17 mouse cellular contexts compared by ENCODE assay signal in genomic region chr17:31874691-31875090, GRCm38 (mm10). TPM values are rescaled to one million over a fixed set of nuclear protein-coding genes. Genes with fewer than 3 reads are reported as not detected.
DNase-seq lines count a peak whose midpoint lies in the region; ATAC-seq lines count a peak whose summit lies in the region.
"Had no signal": no experiment of that assay in that cellular context is flagged by ENCODE, and none has a peak within 500 bp of the region (broad histone marks: within the 10 kb centered on the region; RNA-seq: fewer than 3 reads in every experiment).

No protein-coding gene starts in this region.

- DNase-seq in forebrain, embryonic 11.5 days (ENCODE audit: low spot score), result peak; percentile 46
- no peak for DNase-seq in forebrain, embryonic 14.5 days (ENCODE audit: low spot score)
- DNase-seq in hindbrain, embryonic 11.5 days (ENCODE audit: low spot score), result no peak
- DNase-seq in ovary, postnatal 36 days (ENCODE audit: low spot score), result peak; percentile 3
- DNase-seq in ovary, adult 18-20 months (ENCODE audit: low spot score), result no peak
- peak; percentile 1 for DNase-seq in urinary bladder, postnatal 14 days (ENCODE audit: low spot score)
- DNase-seq: cerebellum, adult 18-20 months; cerebellum, postnatal 36 days; forebrain, postnatal 0 days; left cerebral cortex, postnatal 4 days; liver, embryonic 13.5 days; right cerebral cortex, postnatal 25 days had no signal

- no peaks in the 10 kb centered on the region for H3K27me3 ChIP-seq in forebrain, embryonic 11.5 days (ENCODE audit: control insufficient read depth, insufficient read depth, low read length)
- H3K27me3 ChIP-seq in forebrain, embryonic 14.5 days (replicated peaks; ENCODE audit: control insufficient read depth, insufficient read depth, low read length), result no peaks in the 10 kb centered on the region
- H3K27me3 ChIP-seq in hindbrain, embryonic 11.5 days (ENCODE audit: control insufficient read depth, insufficient read depth, low read length), result no peaks in the 10 kb centered on the region
- H3K27me3 ChIP-seq in hindbrain, embryonic 13.5 days, result no peaks in the 10 kb centered on the region
- H3K27me3 ChIP-seq: hindbrain, embryonic 12.5 days; kidney, embryonic 15.5 days; liver, embryonic 13.5 days; neural tube, embryonic 13.5 days had no signal

- H3K4me1 ChIP-seq in forebrain, embryonic 11.5 days (replicated peaks; ENCODE audit: control insufficient read depth, insufficient read depth, low read length), result 0 out of 2 replicates have a peak, but pooled peaks cover 8% of the 10 kb centered on the region
- H3K4me1 ChIP-seq in forebrain, embryonic 14.5 days (ENCODE audit: control insufficient read depth, insufficient read depth, low read length), result peaks cover 6% of the 10 kb centered on the region; the same call in 1 of the 2 replicates
- no peaks in the 10 kb centered on the region; the same call in 1 of the 2 replicates for H3K4me1 ChIP-seq in hindbrain, embryonic 11.5 days (replicated peaks; ENCODE audit: control insufficient read depth, insufficient read depth, low read length)
- peaks cover 31% of the 10 kb centered on the region for H3K4me1 ChIP-seq in hindbrain, embryonic 13.5 days (replicated peaks)

- no peak for ATAC-seq in forebrain, embryonic 11.5 days (replicated peaks; ENCODE audit: low FRiP score)
- no peak for ATAC-seq in forebrain, embryonic 14.5 days
- no peak for ATAC-seq in hindbrain, embryonic 11.5 days (ENCODE audit: low FRiP score)
- no peak for ATAC-seq in hindbrain, embryonic 13.5 days (ENCODE audit: low FRiP score)
- ATAC-seq: forebrain, postnatal 0 days; intestine, embryonic 16.5 days had no signal

- no peak overlapping the region for H3K4me2 ChIP-seq in forebrain, embryonic 11.5 days (ENCODE audit: low read depth, low read length, severe bottlenecking)
- H3K4me2 ChIP-seq in forebrain, embryonic 14.5 days (ENCODE audit: low read length), result no peak overlapping the region
- H3K4me2 ChIP-seq in hindbrain, embryonic 11.5 days (replicated peaks; ENCODE audit: low read depth, low read length), result no peak overlapping the region
- no peak overlapping the region for H3K4me2 ChIP-seq in hindbrain, embryonic 13.5 days
- H3K4me2 ChIP-seq: hindbrain, embryonic 12.5 days; kidney, embryonic 15.5 days; liver, embryonic 13.5 days; neural tube, embryonic 13.5 days had no signal

- no peaks in the 10 kb centered on the region for H3K9me3 ChIP-seq in forebrain, embryonic 11.5 days (ENCODE audit: control insufficient read depth, low read length)
- no peaks in the 10 kb centered on the region for H3K9me3 ChIP-seq in forebrain, embryonic 14.5 days (replicated peaks; ENCODE audit: control insufficient read depth, low read length)
- H3K9me3 ChIP-seq in hindbrain, embryonic 11.5 days (ENCODE audit: control insufficient read depth, low read length), result no peaks in the 10 kb centered on the region
- no peaks in the 10 kb centered on the region for H3K9me3 ChIP-seq in hindbrain, embryonic 13.5 days
- H3K9me3 ChIP-seq: hindbrain, embryonic 12.5 days; kidney, embryonic 15.5 days; liver, embryonic 13.5 days; neural tube, embryonic 13.5 days had no signal

- H3K9ac ChIP-seq in forebrain, embryonic 11.5 days (ENCODE audit: low read length), result no peak overlapping the region
- no peak overlapping the region for H3K9ac ChIP-seq in forebrain, embryonic 14.5 days (ENCODE audit: low read length)
- H3K9ac ChIP-seq in hindbrain, embryonic 11.5 days (ENCODE audit: low read depth, low read length), result no peak overlapping the region
- H3K9ac ChIP-seq in hindbrain, embryonic 13.5 days, result no peak overlapping the region
- H3K9ac ChIP-seq: forebrain, postnatal 0 days; hindbrain, embryonic 12.5 days; kidney, embryonic 15.5 days; liver, embryonic 13.5 days; neural tube, embryonic 13.5 days had no signal

- no peak overlapping the region for H3K4me3 ChIP-seq in forebrain, embryonic 11.5 days (ENCODE audit: low read depth, low read length)
- H3K4me3 ChIP-seq in forebrain, embryonic 14.5 days (ENCODE audit: low read depth, low read length), result no peak overlapping the region
- no peak overlapping the region for H3K4me3 ChIP-seq in hindbrain, embryonic 11.5 days (ENCODE audit: low read depth, low read length)
- no peak overlapping the region for H3K4me3 ChIP-seq in hindbrain, embryonic 13.5 days
- H3K4me3 ChIP-seq: hindbrain, embryonic 12.5 days; kidney, embryonic 15.5 days; liver, embryonic 13.5 days; neural tube, embryonic 13.5 days had no signal

- no peak overlapping the region for H3K27ac ChIP-seq in forebrain, embryonic 11.5 days (ENCODE audit: low read depth, low read length)
- H3K27ac ChIP-seq in forebrain, embryonic 14.5 days (ENCODE audit: low read depth, low read length), result no peak overlapping the region
- H3K27ac ChIP-seq in hindbrain, embryonic 11.5 days (ENCODE audit: low read depth, low read length), result peak overlapping the region; percentile 10; the same call in 1 of the 2 replicates
- H3K27ac ChIP-seq in hindbrain, embryonic 13.5 days, result no peak overlapping the region
- H3K27ac ChIP-seq: hindbrain, embryonic 12.5 days; kidney, embryonic 15.5 days; liver, embryonic 13.5 days; neural tube, embryonic 13.5 days had no signal

- H3K36me3 ChIP-seq in forebrain, embryonic 11.5 days (ENCODE audit: control insufficient read depth, insufficient read depth, low read length), result no peaks in the 10 kb centered on the region
- H3K36me3 ChIP-seq in forebrain, embryonic 14.5 days (ENCODE audit: control insufficient read depth, insufficient read depth, low read length), result no peaks in the 10 kb centered on the region
- no peaks in the 10 kb centered on the region for H3K36me3 ChIP-seq in hindbrain, embryonic 11.5 days (ENCODE audit: control insufficient read depth, insufficient read depth, low read length)
- H3K36me3 ChIP-seq in hindbrain, embryonic 13.5 days, result no peaks in the 10 kb centered on the region
- H3K36me3 ChIP-seq: hindbrain, embryonic 12.5 days; kidney, embryonic 15.5 days; liver, embryonic 13.5 days; neural tube, embryonic 13.5 days had no signal

- 91% methylated on average over 12 of the region's 12 CpGs for WGBS in forebrain, embryonic 11.5 days
- WGBS in forebrain, embryonic 14.5 days, result 90% methylated on average over 12 of the region's 12 CpGs
- 81% methylated on average over 12 of the region's 12 CpGs for WGBS in hindbrain, embryonic 11.5 days
- WGBS in hindbrain, embryonic 13.5 days, result 80% methylated on average over 12 of the region's 12 CpGs

RNA-seq across cellular contexts. Expression of gene Sik1, which starts 19.1 kb away (rescaled TPM):
- polyA plus RNA-seq in forebrain, embryonic 11.5 days (2014; fragmentation: Nextera tagmentation; extraction: Ambion mirVana), result 15.6 and 16.7 TPM in 2 replicates
- polyA plus RNA-seq in forebrain, embryonic 14.5 days (2014; fragmentation: Nextera tagmentation; extraction: Ambion mirVana), result 12.2 and 14.7 TPM in 2 replicates
- polyA plus RNA-seq in hindbrain, embryonic 11.5 days (2014; fragmentation: Nextera tagmentation; extraction: Ambion mirVana), result 12.9 and 17.9 TPM in 2 replicates
- polyA plus RNA-seq in hindbrain, embryonic 13.5 days (2015; fragmentation: Nextera tagmentation; extraction: Ambion mirVana), result 20.1 and 23.4 TPM in 2 replicates

Comparison
In these comparisons a context has a peak if more than half of its experiments do, and no peak if none do; other contexts are left out.
1. DNase-seq: peak in forebrain, embryonic 11.5 days (single experiment), ovary, postnatal 36 days (single experiment) and urinary bladder, postnatal 14 days (single experiment); none in forebrain, embryonic 14.5 days (single experiment), hindbrain, embryonic 11.5 days (single experiment) and ovary, adult 18-20 months (single experiment).